Mouse (Mus musculus) hindbrain, embryonic 10.5 days (tissue): ENCODE data around the gene Ccpg1. TPM values are rescaled to one million over a fixed set of nuclear protein-coding genes. Genes with fewer than 3 reads are reported as not detected.

ENCODE experiments used
- DNase-seq: peaks from one replicate; pipeline ENCODE4 v3.0.0-alpha.2; 2017; ENCODE audit warnings: low spot score
- H3K27ac ChIP-seq: fragments of 300-500 bp; sonication (generic); 2 replicates; pipeline ENCODE4 v1.5.1; 2016; ENCODE audit warnings: mild to moderate bottlenecking, moderate library complexity
- H3K27me3 ChIP-seq: fragments of 300-500 bp; sonication (generic); 2 replicates; pipeline ENCODE4 v1.6.1; 2016; ENCODE audit warnings: mild to moderate bottlenecking; ENCODE audit not compliant: poor library complexity, insufficient read depth, severe bottlenecking
- H3K36me3 ChIP-seq: fragments of 300-500 bp; sonication (generic); 2 replicates; pipeline ENCODE4 v1.6.1; 2016; ENCODE audit warnings: mild to moderate bottlenecking, moderate library complexity
- H3K4me1 ChIP-seq: fragments of 300-500 bp; sonication (generic); replicated peaks from 2 replicates; pipeline ENCODE4 v1.6.1; 2016; ENCODE audit warnings: mild to moderate bottlenecking
- H3K4me3 ChIP-seq: fragments of 300-500 bp; sonication (generic); 2 replicates; pipeline ENCODE4 v1.5.1; 2016; ENCODE audit warnings: mild to moderate bottlenecking, moderate library complexity
- H3K9me3 ChIP-seq: fragments of 300-500 bp; sonication (generic); 2 replicates; pipeline ENCODE4 v1.6.1; 2016; ENCODE audit warnings: mild to moderate bottlenecking, moderate library complexity
- WGBS: fragments of 180-500 bp; shearing (Covaris S2); methylation state at CpG from one replicate; pipeline ENCODE4 v1.1.7; 2016; 5-methylcytosine and 5-hydroxymethylcytosine counted together
- polyA plus RNA-seq: library from polyadenylated mRNA; unstranded; fragments of >200 nt; fragmentation: Nextera tagmentation; extraction: Ambion mirVana; gene quantifications from 2 replicates; pipeline ENCODE4 v1.2.1, GENCODE M21; 2016

The Ccpg1 gene
- 20.3 and 21.9 TPM in 2 replicates for polyA plus RNA-seq

GRCm38 (mm10) chr9:72985250-72986220, at the start of gene Ccpg1, which contains the start of gene Ccpg1os:
Gene Ccpg1 (plus strand): TSS chr9:72985429.
Gene Ccpg1os (minus strand): TSS chr9:72985382.
- no peaks in the 10 kb centered on the region for H3K27me3 ChIP-seq
- DNase-seq: peak; percentile 97
- no peaks in the 10 kb centered on the region for H3K9me3 ChIP-seq
- peak within 1 kb of the TSS; percentile 86 for H3K27ac ChIP-seq
- H3K36me3 ChIP-seq: no peaks in the 10 kb centered on the region
- H3K4me3 ChIP-seq: peak within 1 kb of the TSS; percentile 92
- peaks cover 19% of the 10 kb centered on the region for H3K4me1 ChIP-seq
- WGBS: under 1% methylated on average over 88 of the region's 88 CpGs

DNA sequence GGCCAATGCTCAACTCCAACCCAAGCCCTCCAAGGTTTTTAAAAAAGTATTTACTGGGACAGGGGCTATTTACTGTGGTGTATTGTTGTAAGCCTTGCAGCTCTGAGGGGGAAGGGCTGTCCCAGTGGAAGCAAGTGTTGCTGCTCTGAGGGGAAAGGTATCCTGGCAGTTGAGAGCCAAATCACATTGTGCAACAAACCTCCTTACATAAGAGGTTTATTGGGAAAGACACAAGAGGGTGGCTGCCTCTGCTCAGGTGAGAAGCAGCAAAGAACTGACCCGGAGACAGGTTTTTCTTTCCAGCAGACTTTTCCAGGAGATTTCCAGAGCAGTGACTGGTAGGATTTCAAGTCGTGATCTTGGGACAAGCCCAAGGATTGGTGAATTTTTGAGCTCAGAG, 48.9 kb upstream of the Ccpg1 start:
- no peak for DNase-seq
- H3K27ac ChIP-seq: no peak overlapping the region
- H3K4me3 ChIP-seq: no peak overlapping the region
- no peaks in the 10 kb centered on the region for H3K27me3 ChIP-seq
- 0 out of 2 replicates have a peak, but pooled peaks cover 4% of the 10 kb centered on the region for H3K9me3 ChIP-seq
- no peaks in the 10 kb centered on the region for H3K4me1 ChIP-seq
- WGBS: 75% methylated on average over 2 of the region's 2 CpGs
- H3K36me3 ChIP-seq: peaks cover 35% of the 10 kb centered on the region

DNA sequence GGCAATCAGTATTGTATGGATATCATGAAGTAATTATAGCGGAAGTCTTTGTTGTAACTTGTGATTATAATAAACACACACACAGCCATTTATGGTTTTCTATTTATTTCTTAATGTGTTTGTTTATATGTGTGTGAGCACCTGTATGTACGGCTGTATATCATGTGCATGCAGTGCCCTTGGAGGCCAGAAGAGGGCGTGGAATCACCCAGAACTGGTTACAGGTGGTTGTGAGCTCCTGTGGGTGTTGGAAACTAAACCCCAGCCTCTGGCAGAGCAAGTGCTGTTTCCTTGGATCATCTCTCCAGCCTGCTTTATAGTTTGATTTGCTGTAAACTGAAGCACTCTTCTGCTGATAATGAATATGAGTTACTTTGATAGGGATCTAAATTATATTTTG, 41.8 kb upstream of the Ccpg1 start:
- H3K36me3 ChIP-seq: peaks cover 55% of the 10 kb centered on the region
- H3K9me3 ChIP-seq: peaks cover 11% of the 10 kb centered on the region; the same call in 1 of the 2 replicates
- H3K27ac ChIP-seq: no peak overlapping the region
- no peaks in the 10 kb centered on the region for H3K27me3 ChIP-seq
- H3K4me1 ChIP-seq: no peaks in the 10 kb centered on the region
- H3K4me3 ChIP-seq: no peak overlapping the region
- 60% methylated on average over 3 of the region's 3 CpGs for WGBS
- DNase-seq: no peak

DNA sequence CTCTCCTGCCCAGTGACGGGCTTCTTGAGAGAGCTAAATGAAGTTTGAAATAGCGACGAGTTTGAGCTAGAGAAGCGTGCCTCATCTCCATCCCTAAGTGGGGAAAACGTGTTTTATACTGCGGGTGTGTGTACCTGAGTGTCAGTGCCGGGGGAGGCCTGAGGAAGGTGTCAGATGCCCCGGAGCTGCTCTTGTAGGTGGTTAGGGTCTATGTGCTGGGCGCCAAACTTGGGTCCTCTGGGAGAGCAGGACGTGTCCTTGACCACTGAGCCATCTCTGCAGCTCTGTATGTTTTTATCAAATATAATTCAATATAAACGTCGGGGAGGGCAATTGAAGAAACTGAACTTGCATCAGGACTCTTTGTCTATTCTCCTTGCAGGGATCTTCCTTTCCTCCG, 40.9 kb upstream of the Ccpg1 start:
- 90% methylated on average over 13 of the region's 13 CpGs for WGBS

GRCm38 (mm10) chr9:72947010-72947409, 38.2 kb upstream of the Ccpg1 start:
- Histone ChIP-seq H3K36me3 (peaks cover 55% of the 10 kb centered on the region), H3K4me1 (no peaks in the 10 kb centered on the region), H3K4me3 (no peak overlapping the region), H3K27ac (no peak overlapping the region), H3K27me3 (no peaks in the 10 kb centered on the region), H3K9me3 (peaks cover 11% of the 10 kb centered on the region; the same call in 1 of the 2 replicates)
- WGBS: 97% methylated on average over 1 of the region's 1 CpGs
- no peak for DNase-seq

More for the DNA sequence above, 40.9 kb upstream of the Ccpg1 start:
- no peak for DNase-seq
- Histone ChIP-seq H3K4me3 (no peak overlapping the region), H3K27me3 (no peaks in the 10 kb centered on the region), H3K4me1 (no peaks in the 10 kb centered on the region), H3K27ac (no peak overlapping the region), H3K36me3 (peaks cover 55% of the 10 kb centered on the region), H3K9me3 (peaks cover 11% of the 10 kb centered on the region; the same call in 1 of the 2 replicates)

- Histone ChIP-seq H3K36me3 (peaks cover 32% of the 10 kb centered on the region), H3K4me3 (no peak overlapping the region), H3K27me3 (no peaks in the 10 kb centered on the region), H3K27ac (no peak overlapping the region), H3K9me3 (peaks cover 11% of the 10 kb centered on the region; the same call in 1 of the 2 replicates), H3K4me1 (no peaks in the 10 kb centered on the region)
- WGBS: 77% methylated on average over 7 of the region's 7 CpGs
- no peak for DNase-seq
Measured at GRCm38 (mm10) chr9:72949572-72949971, 35.7 kb upstream of the Ccpg1 start.

GRCm38 (mm10) chr9:72954746-72955145, 30.5 kb upstream of the Ccpg1 start:
- no peaks in the 10 kb centered on the region for H3K27me3 ChIP-seq
- DNase-seq: peak; percentile 38
- 59% methylated on average over 2 of the region's 2 CpGs for WGBS
- H3K27ac ChIP-seq: no peak overlapping the region
- H3K36me3 ChIP-seq: no peaks in the 10 kb centered on the region
- peaks cover 12% of the 10 kb centered on the region for H3K4me1 ChIP-seq
- H3K4me3 ChIP-seq: no peak overlapping the region
- no peaks in the 10 kb centered on the region for H3K9me3 ChIP-seq

- no peak overlapping the region for H3K4me3 ChIP-seq
- H3K4me1 ChIP-seq: peaks cover 12% of the 10 kb centered on the region
- H3K9me3 ChIP-seq: no peaks in the 10 kb centered on the region
- H3K27ac ChIP-seq: no peak overlapping the region
- H3K27me3 ChIP-seq: no peaks in the 10 kb centered on the region
- WGBS: 22% methylated on average over 1 of the region's 1 CpGs
- no peaks in the 10 kb centered on the region for H3K36me3 ChIP-seq
- DNase-seq: peak; percentile 58
Measured at GRCm38 (mm10) chr9:72955546-72955945, 29.7 kb upstream of the Ccpg1 start.

GRCm38 (mm10) chr9:72958521-72959450, 26.4 kb upstream of the Ccpg1 start, which contains the start of the genes Dyx1c1 and Gm44503:
Gene Dyx1c1 (plus strand): TSS chr9:72958785.
Gene Gm44503 (plus strand): TSS chr9:72958852.
- Histone ChIP-seq H3K4me3 (peak within 1 kb of the TSS; percentile 64), H3K4me1 (peaks cover 12% of the 10 kb centered on the region), H3K27ac (peak within 1 kb of the TSS; percentile 85), H3K27me3 (no peaks in the 10 kb centered on the region), H3K9me3 (no peaks in the 10 kb centered on the region), H3K36me3 (no peaks in the 10 kb centered on the region)
- WGBS: 3% methylated on average over 43 of the region's 43 CpGs
- DNase-seq: peak; percentile 90

GRCm38 (mm10) chr9:72961346-72961745, 23.9 kb upstream of the Ccpg1 start:
- DNase-seq: no peak
- Histone ChIP-seq H3K27ac (no peak overlapping the region), H3K36me3 (no peaks in the 10 kb centered on the region), H3K4me3 (no peak overlapping the region), H3K27me3 (no peaks in the 10 kb centered on the region), H3K9me3 (no peaks in the 10 kb centered on the region), H3K4me1 (peaks cover 12% of the 10 kb centered on the region)
- 76% methylated on average over 8 of the region's 8 CpGs for WGBS

DNA sequence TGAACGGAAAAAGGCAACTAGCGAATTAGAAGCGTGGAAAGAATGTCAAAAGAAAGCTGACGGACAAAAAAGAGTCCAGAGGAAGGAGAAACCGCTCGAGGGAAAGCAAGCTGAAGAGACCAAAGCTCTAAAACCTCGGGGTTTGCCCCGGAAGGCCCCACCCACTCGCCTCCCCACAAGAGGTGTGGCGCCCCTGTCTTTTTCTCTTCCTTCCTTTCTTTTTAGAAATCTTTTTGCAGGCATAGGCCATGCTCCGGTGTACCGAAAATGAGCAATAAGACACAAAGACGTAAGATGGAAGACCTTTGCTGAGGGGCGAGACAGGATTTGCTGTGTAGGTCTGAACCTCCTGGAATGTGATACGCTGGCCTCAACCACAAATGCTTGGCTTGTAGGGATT, 23.3 kb upstream of the Ccpg1 start:
- Histone ChIP-seq H3K4me3 (no peak overlapping the region), H3K36me3 (no peaks in the 10 kb centered on the region), H3K9me3 (no peaks in the 10 kb centered on the region), H3K27ac (no peak overlapping the region), H3K4me1 (peaks cover 12% of the 10 kb centered on the region), H3K27me3 (no peaks in the 10 kb centered on the region)
- no peak for DNase-seq
- 80% methylated on average over 15 of the region's 15 CpGs for WGBS

GRCm38 (mm10) chr9:72968349-72969061, 16.7 kb upstream of the Ccpg1 start:
- H3K9me3 ChIP-seq: no peaks in the 10 kb centered on the region

More at GRCm38 (mm10) chr9:72968349-72969061, 16.7 kb upstream of the Ccpg1 start:
- DNase-seq: peak; percentile 18
- no peaks in the 10 kb centered on the region for H3K4me1 ChIP-seq
- no peaks in the 10 kb centered on the region for H3K27me3 ChIP-seq
- H3K36me3 ChIP-seq: no peaks in the 10 kb centered on the region
- H3K4me3 ChIP-seq: no peak overlapping the region
- H3K27ac ChIP-seq: no peak overlapping the region
- 35% methylated on average over 11 of the region's 11 CpGs for WGBS
